Comparison of ENCODE assay signal across 8 mouse cellular contexts in genomic region chr5:93092857-93093622, GRCm38 (mm10). TPM values are rescaled to one million over a fixed set of nuclear protein-coding genes. Genes with fewer than 3 reads are reported as not detected.
A peak's percentile ranks its signal among the peaks of the same experiment; 100 is the strongest.
DNase-seq lines count a peak whose midpoint lies in the region; ATAC-seq and TF ChIP-seq lines count a peak whose summit lies in the region.

Sept11 (plus strand) TSS chr5:93093437.

- CTCF ChIA-PET in Patski (lab: Charles Lee), result interaction anchor here (1.0 to 1.9 kb wide), 6 partner anchors 37 to 365 kb away, joined by 3 to 5 read pairs (median 3); no protein-coding TSS in a partner anchor

- H3K4me2 ChIP-seq in hindbrain, embryonic 14.5 days (replicated peaks), result peak within 1 kb of the TSS; percentile 91

- ATAC-seq in Patski, result peak; percentile 75
- ATAC-seq in hindbrain, embryonic 14.5 days (ENCODE audit: low FRiP score), result peak; percentile 92

- H3K27me3 ChIP-seq in Patski, result no peaks in the 10 kb centered on the region
- no peaks in the 10 kb centered on the region for H3K27me3 ChIP-seq in hindbrain, embryonic 14.5 days (ENCODE audit: control insufficient read depth, insufficient read depth, low read length)

- peak within 1 kb of the TSS; percentile 92 for H3K4me3 ChIP-seq in hindbrain, embryonic 14.5 days (replicated peaks; ENCODE audit: low read length)

- H3K36me3 ChIP-seq in hindbrain, embryonic 14.5 days (replicated peaks; ENCODE audit: control insufficient read depth, insufficient read depth), result no peaks in the 10 kb centered on the region

- POLR2A ChIA-PET in Patski (lab: Charles Lee), result interaction anchor here (0.7 to 2.3 kb wide), 8 partner anchors 34 to 111 kb away, joined by 3 to 17 read pairs (median 5); no protein-coding TSS in a partner anchor

- under 1% methylated on average over 63 of the region's 63 CpGs for WGBS in hindbrain, embryonic 14.5 days

- H3K9me3 ChIP-seq in hindbrain, embryonic 14.5 days (ENCODE audit: control insufficient read depth, low read length), result no peaks in the 10 kb centered on the region

- H3K27ac ChIP-seq in hindbrain, embryonic 14.5 days, result peak within 1 kb of the TSS; percentile 95

- no peak for DNase-seq in Patski (ENCODE audit: low read depth, low spot score)
- peak; percentile 94 to 96 for DNase-seq in cerebellum, postnatal 14 days
- peak; percentile 95 for DNase-seq in frontal cortex, postnatal 25 days (ENCODE audit: low spot score in 2 of 2)
- DNase-seq in hindbrain, embryonic 14.5 days (ENCODE audit: low spot score), result peak; percentile 86
- DNase-seq in layer of hippocampus, postnatal 36 days, result peak; percentile 95 to 96
- DNase-seq in lung, postnatal 36 days, result peak; percentile 96
- peak; percentile 96 for DNase-seq in retina, postnatal 1 day
- DNase-seq in urinary bladder, adult 18-20 months (ENCODE audit: low spot score in 2 of 2), result peak; percentile 87 to 95

- H3K4me1 ChIP-seq in hindbrain, embryonic 14.5 days (replicated peaks; ENCODE audit: control insufficient read depth, insufficient read depth, low read length), result peaks cover 40% of the 10 kb centered on the region

- in situ Hi-C loops in Patski (cut with MboI; ENCODE audit: low pct_unique_long_range_greater_than_20kb), result loop anchor here (5.0 to 10.0 kb wide), 4 partner anchors 69 to 418 kb away; partner anchors contain the start of genes Ccdc158 and Ccng2

- TF ChIP-seq CTCF in Patski (IDR thresholded peaks at IDR 0.05), result no peak

- peak within 1 kb of the TSS; percentile 90 for H3K9ac ChIP-seq in hindbrain, embryonic 14.5 days

RNA-seq across cellular contexts. Expression of gene Sept11, which starts in this region (rescaled TPM):
- 335 TPM for polyA plus RNA-seq in Patski (2021)
- 155 and 163 TPM in 2 replicates for polyA plus RNA-seq in hindbrain, embryonic 14.5 days (2014; fragmentation: Nextera tagmentation; extraction: Ambion mirVana)
- total RNA-seq in layer of hippocampus, postnatal 36 days (2021), result 100 to 1,000 TPM; 102 to 114 TPM
